Mouse (Mus musculus) neural tube, embryonic 10.5 days (tissue): ENCODE data around the gene Cdh4.

ENCODE experiments used
- DNase-seq: peaks from one replicate; pipeline ENCODE4 v3.0.0-alpha.2; 2017; ENCODE audit warnings: low spot score; ENCODE audit errors: extremely low spot score

Cdh4 gene

GRCm38 (mm10) chr2:179537800-179538450, 95.7 kb downstream of the Cdh4 start:
- no peak for DNase-seq

GRCm38 (mm10) chr2:179538535-179538934, 96.3 kb downstream of the Cdh4 start:
- no peak for DNase-seq

- DNase-seq, result no peak
Observed at GRCm38 (mm10) chr2:179539532-179540245, 97.5 kb downstream of the Cdh4 start.

- no peak for DNase-seq
Observed at GRCm38 (mm10) chr2:179541096-179541495, 98.9 kb downstream of the Cdh4 start.

DNA sequence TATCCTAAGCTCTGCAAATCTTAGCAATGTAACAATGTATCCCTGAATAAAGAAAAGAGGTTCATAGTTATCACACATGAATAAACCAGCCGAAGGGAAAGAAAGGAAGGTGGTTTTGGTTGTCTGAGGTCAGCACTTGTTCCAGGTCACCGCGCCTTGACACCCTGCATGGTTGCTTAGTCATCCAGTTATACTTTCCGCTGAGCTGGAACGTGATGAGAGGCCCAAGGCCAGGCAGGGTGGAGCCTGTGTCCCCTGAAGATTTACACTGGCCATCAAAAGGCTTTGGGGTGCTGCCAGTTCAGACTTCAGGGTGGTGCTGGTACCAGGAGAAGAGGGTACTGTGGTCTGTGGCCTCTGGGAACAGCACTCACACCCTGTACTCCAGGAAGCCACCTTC, 105.4 kb downstream of the Cdh4 start:
- DNase-seq, result no peak

GRCm38 (mm10) chr2:179555928-179556327, 113.7 kb downstream of the Cdh4 start:
- DNase-seq, result no peak

GRCm38 (mm10) chr2:179562350-179562749, 120.1 kb downstream of the Cdh4 start:
- DNase-seq, result no peak

DNA sequence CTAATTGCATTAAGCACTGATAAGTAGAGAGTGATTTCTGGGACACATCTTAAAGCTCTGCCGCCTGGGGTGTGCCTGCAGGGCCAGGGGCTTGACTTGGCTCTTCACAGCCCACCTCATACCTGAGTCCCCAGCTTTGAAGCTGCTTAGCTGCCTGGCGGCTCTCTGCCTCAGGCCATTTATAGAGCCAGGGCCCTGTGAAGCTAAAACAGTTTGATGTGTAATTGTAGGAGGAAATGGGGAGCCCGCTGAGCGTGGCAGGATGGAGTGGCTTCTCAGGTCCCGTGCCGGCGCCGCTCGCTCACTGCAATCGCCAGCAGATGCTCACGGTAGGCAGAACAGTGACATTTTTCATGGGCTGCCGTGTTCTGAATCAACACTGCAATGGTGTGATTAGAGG, 123.4 kb downstream of the Cdh4 start:
- DNase-seq, result no peak

DNA sequence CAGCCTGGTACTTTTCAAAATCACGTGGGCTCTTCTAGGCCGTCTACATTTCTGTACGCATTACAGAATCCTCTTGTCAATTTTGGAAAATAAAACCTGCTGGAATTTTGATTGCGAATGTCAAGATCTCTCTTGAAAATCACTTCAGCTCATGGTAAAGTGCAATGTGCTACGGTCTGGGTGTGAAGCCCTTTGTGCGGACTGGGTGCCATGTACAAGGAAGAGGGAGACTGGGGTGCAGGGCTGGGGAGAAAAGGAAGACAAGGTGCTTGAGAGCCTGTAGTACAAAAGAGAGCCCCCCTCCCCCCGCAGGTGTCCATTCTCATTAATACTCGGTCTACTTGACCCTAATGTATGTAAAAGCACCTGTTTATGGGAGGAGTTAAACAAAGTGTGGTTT, 125.7 kb downstream of the Cdh4 start:
- no peak for DNase-seq

DNA sequence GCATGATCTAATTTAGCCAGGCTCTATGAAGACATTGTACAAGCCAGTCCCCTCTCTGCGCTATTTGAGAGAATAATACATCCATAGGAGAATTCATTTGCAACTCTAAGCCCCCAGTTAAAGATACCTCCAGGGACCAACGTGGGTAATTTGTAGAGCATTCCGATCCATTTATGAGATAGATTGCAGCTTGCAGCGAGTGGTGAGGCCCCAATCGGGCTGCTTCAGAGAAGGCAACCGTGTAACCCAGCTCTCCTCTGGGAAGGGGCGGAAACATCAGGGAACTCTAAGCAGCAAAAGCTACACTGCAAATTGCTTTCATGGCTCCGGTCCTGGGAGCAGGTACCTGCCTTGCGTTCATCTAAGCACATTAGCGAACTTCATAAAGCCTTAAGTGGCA, 126.9 kb downstream of the Cdh4 start:
- DNase-seq, result no peak

DNA sequence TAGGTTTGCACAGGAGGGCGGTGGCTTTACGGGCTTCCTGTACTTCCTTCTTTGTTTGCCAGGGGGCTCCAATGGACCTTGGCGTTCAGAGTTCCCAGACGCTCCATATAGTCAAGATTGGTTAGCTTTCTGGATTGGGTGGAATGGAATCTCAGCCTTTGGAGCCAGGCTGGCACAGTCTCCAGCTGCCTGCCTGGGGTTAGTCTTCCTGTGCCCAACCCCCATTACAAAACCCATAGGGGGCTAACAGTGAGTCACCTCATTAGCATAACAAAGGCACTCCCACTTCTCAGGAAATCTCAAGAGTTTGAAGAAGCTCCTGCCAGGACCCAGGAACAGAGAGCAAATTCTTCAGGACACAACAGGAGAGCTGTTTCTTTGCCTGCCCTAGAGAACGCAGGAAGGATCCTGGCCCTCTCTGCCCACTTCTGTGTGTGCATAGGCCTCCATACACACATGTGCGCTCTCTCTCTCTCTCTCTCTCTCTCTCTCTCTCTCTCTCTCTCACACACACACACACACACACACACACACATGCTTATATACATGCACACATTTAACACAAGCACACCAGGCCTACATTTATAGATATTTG, 129.0 kb downstream of the Cdh4 start:
- no peak for DNase-seq

DNA sequence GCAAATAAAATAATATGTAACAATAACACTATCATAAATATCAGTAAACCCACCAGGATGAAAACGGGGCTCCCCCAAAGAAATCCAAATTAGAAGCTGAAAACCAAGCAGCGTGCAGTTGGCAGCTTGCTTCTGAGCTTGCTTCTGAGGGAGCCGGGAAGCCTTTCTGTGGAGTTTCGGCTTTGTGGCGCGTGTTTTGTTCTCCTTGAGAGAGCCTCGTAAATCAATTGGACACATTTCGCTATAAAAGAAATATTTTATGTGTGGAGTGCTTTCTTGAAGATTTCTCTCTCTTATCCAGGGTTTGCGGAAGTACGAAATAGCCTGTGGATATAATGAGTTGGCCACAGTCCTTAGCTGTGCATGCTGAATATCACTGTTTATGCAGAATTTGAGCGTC, 131.1 kb downstream of the Cdh4 start:
- no peak for DNase-seq

DNA sequence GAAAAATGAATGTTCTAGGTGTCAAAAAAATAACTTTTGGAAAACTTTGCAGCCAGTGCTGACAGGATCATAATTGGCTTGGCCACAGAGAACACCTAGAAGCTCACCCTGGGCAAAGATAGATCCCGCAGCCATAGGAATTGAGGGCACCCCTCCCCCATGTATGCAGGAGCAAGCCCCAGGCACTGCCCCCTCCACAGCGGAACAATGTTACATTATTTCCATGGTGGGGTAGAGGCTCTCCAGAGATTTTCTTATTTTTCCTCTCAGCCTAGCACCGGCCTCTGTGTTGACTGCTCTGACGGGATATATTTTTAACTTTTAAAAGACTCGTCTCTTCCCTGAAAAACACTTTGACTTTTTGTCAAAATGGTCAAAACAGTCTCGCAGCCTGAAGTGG, 131.6 kb downstream of the Cdh4 start:
- DNase-seq, result no peak

DNA sequence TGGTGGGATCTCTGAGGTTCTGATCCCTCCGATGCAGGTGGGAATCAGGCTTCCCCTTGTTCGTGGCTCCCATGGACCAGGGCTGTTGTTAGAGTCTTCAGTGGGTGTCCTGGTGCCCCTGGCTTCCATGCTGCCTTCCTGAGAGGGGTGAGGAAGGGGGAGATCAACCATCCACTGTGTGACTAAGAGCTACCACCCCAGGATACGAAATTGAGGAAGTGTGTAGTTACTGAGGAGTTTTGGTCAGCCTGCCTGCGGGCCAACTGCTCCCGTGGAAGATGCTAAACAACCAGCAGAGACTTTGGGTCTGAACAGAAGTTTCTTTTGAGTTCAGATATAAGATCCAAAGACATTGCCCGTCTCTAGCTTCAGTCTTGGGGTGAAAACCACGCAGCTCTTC, 133.4 kb downstream of the Cdh4 start:
- no peak for DNase-seq

DNA sequence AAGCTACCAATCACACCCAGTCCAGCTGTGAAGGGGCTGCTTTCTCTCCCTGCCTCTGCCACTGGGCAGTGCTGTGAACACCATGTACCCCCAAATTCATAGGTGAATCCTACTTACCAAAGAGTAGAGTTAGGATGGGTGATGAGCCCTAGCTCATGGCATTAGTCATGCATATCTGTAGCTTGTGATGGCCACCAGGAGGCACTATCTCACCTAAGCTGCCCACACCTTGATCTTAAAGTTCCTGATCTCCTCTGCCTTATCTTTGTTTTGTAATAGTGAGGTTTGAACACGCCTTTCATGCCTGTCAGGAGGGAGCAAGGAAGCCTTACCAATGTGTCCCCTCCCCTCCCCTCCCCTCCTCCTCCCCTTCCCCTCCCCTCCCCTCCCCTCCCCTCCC, 134.0 kb downstream of the Cdh4 start:
- DNase-seq, result no peak

DNA sequence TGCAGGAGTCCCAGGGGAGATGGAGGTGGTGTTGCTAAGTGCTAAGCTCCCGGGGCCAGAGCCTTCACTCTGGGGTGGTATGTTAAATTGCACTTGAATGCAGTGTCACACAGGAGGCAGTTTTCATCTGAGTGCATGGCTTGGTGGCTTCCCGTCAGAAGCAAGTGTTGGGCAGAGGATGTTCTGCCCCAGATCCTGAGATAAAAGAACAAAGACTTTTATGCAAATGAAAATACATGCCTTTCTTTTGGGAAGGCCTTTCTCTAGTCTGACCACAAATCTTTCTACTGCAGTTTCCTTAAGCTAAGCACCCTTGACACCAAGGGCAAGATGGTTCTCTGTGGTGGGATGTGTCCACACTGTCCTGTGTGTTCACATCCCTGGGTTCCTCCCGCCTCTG, 136.1 kb downstream of the Cdh4 start:
- no peak for DNase-seq

- DNase-seq, result no peak
Observed at GRCm38 (mm10) chr2:179578842-179579241, 136.6 kb downstream of the Cdh4 start.

GRCm38 (mm10) chr2:179580415-179580814, 138.2 kb downstream of the Cdh4 start:
- no peak for DNase-seq

DNA sequence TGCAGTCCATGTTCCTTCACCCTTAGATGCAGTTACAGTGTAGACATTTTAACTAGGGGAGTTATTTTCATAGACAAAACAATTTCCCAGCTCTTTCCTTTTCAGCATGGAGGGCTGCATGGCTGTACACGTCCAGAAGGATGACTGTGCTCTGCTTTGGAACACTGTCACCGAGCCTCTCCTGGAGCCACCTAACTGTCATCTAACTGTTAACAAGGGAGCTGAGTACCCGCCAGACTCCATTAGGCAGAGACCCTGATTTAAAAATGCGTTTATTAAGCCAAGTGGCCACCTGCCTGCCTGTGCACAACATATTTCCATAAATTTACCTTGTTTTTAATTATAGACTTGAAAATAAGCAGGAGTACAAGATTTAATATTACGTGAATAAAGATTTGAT, 138.8 kb downstream of the Cdh4 start:
- DNase-seq, result no peak

GRCm38 (mm10) chr2:179582966-179583365, 140.7 kb downstream of the Cdh4 start:
- DNase-seq, result no peak

GRCm38 (mm10) chr2:179584672-179585071, 142.4 kb downstream of the Cdh4 start:
- DNase-seq, result no peak

GRCm38 (mm10) chr2:179586436-179586835, 144.2 kb downstream of the Cdh4 start:
- DNase-seq, result no peak

- no peak for DNase-seq
Observed at GRCm38 (mm10) chr2:179587069-179587468, 144.8 kb downstream of the Cdh4 start.
